Mouse (Mus musculus) right cerebral cortex, postnatal 10 days (tissue): ENCODE measurements around the gene Tbc1d7.

Experiments
- DNase-seq, 2 experiments: peaks; one replicate each; pipeline ENCODE4 v3.0.0; 2021; ENCODE audit warnings: low spot score in 2 of 2

Gene Tbc1d7

DNA sequence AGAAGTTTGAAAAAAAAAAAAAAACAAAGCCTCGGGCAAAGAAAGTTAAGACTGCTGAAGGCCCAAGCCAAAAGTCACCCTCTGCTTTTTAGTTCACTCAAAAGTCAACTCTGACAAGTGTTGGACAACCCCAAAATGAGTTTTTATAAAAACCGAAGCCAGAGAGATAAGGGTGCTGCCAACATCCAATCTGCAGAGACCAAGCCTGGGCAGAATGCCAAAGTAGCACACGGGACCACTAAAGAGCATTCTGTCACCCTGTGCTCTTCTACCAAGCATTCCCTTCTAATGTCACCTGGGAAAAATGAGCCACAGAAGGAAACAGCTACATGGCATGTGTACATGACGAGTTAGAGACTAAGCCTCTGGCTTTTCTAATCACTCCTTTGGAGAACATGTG lies 36.8 kb downstream of the Tbc1d7 start:
- DNase-seq: no peak

DNA sequence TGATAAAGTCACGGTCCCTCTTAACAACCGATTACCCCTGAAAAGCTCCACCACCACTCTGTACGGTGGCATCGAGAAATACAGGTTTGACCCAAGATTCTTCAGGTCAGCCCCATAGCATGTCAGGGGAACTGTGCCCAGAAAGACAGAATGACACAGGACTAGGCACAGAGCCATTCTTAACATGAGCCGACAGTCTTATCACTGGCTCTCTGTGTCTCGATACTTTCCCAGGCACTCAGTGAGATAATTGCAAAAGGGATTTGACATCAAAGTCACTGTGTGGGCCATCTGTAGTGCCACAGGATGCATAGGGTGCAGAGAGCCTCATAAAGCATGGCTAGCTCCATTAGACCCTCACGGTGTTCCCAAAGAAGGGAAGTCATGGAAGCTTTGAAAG lies 37.9 kb downstream of the Tbc1d7 start:
- no peak for DNase-seq

GRCm38 (mm10) chr13:43132859-43133258 lies 38.4 kb downstream of the Tbc1d7 start:
- no peak for DNase-seq

DNA sequence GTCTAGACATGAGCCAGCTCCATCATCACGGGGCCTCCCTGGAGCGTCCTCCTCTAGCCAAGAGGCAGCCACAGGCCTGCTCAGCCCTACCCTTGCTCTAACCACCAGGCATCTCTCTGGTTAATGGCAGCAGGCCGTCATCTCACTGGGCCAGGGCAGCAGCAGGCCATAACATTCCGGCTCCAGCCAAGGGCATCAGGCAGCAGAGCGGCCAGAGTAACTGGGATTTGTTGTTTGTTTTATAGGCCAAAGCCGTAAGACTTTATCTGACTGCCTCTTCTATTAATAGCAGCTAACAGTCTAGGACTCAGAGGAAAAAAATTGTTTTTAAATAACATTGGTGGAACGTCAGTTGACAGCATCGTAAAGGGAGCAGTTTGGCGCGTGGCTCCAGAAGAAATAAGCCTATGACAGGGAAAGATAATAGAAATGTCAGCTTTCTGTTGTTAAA lies 39.5 kb downstream of the Tbc1d7 start:
- DNase-seq: no peak

- no peak for DNase-seq
Measured at GRCm38 (mm10) chr13:43130161-43130560, 41.1 kb downstream of the Tbc1d7 start.

DNA sequence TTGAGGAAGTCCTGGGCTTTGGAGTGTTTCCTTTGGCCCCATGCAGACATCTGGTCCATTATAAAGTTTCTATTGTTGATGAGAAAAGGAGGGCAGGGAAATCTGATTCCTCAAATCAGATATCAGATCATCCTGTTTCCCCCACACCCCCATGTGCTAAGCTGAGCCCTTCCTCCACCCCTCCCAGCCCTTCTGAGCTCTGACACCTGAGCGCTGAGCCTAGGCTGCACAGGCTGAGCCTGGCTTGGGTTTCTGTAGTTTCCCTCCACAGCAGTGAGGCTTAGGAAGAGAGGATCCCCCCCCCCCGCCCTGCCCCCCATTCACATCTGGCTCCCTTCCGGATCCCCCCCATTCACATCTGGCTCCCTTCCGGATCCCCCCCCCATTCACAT lies 46.6 kb downstream of the Tbc1d7 start:
- no peak for DNase-seq

GRCm38 (mm10) chr13:43123895-43124682 lies 47.2 kb downstream of the Tbc1d7 start:
- DNase-seq: no peak

GRCm38 (mm10) chr13:43122306-43123070 lies 48.8 kb downstream of the Tbc1d7 start:
- DNase-seq: peak in 1 of 2 experiments; percentile 49

- DNase-seq: no peak
Measured at GRCm38 (mm10) chr13:43113141-43113540, 58.2 kb downstream of the Tbc1d7 start.

GRCm38 (mm10) chr13:43112707-43113106 lies 58.6 kb downstream of the Tbc1d7 start:
- no peak for DNase-seq

DNA sequence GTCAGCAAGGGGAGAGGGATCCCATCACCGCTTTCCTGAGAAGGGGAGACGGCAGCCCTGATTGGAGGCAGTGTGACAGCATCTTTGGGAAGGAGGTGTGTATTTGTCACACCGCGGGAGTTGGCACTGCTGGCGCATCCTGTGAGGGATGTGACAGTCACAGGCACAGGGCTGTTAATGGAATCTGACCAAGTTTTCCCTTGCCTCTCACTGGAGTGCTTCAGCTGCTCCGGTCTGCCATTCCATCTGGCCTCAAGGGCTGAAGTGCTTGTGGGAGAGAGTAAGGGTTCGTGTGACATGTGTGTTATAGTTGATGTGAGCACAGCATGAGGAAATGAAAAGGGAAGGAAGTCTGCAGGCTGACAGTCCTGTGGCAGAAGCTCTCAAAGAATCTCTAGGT lies 59.0 kb downstream of the Tbc1d7 start:
- peak; percentile 54 to 70 for DNase-seq

- no peak for DNase-seq
Measured at GRCm38 (mm10) chr13:43104496-43104895, 66.8 kb downstream of the Tbc1d7 start.

DNA sequence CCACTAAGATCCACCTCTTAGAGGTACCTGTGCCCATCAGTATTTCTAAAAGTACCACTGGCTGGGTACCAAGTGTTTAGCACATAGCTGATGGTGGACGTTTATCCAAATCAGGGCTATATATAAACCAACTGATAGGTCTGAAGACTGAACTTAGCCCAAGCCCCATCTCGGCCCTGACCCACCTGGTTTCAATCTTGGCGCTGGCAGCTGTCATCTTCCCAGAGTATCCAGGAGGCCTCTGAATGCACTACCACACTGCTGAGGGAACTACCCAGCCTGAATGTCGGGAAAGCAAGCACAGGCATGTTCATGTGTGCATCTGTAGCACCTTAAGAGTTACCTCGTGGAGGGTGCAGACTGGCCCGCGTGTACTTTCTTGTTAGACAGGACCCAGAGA lies 68.4 kb downstream of the Tbc1d7 start:
- no peak for DNase-seq
